Mouse (Mus musculus): ENCODE results near the gene Snu13. TPM values are rescaled to one million over a fixed set of nuclear protein-coding genes. Genes with fewer than 3 reads are reported as not detected.
A peak's percentile ranks its signal among the peaks of the same experiment; 100 is the strongest.

Gene Snu13
- polyA plus RNA-seq, 1 experiment from 2014 or later: 270 TPM

DNA sequence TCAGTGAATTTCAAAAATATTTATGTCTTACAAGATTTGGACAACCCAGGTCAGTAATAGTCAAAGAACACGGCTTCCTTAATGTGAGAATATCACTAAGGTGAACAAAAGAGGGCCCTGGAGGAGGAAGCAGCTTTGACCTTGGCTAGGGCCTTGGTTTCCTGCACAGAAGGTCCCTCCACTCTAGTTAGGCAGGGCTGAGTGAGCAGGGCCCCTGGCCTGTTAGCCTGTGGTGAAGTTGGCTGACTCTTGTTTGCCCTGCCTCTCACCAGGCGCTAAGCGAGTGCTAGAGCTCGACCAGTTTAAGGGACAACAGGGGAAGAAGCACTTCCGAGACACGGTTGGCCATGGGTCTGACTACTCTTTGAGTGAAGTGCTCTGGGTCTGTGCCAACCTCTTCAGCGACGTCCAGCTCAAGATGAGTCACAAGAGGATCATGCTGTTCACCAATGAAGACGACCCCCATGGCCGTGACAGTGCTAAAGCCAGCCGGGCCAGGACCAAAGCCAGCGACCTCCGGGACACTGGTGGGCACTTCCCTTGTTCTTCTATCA, 24.8 kb downstream of the Snu13 start:
- no peak overlapping the region for H3K9ac ChIP-seq
- no peak overlapping the region for H3K4me2 ChIP-seq
- H3K36me3 ChIP-seq (ENCODE audit: poor library complexity, severe bottlenecking): peaks cover 77% of the 10 kb centered on the region
- no peak overlapping the region for H3K4me3 ChIP-seq
- no peaks in the 10 kb centered on the region for H3K9me3 ChIP-seq (replicated peaks)
- 86% methylated on average over 13 of the region's 13 CpGs for WGBS
- no peak overlapping the region for H3K27ac ChIP-seq
- ATAC-seq: no peak
- no peaks in the 10 kb centered on the region for H3K27me3 ChIP-seq
- H3K4me1 ChIP-seq: peaks cover 2% of the 10 kb centered on the region; the same call in 1 of the 2 replicates

DNA sequence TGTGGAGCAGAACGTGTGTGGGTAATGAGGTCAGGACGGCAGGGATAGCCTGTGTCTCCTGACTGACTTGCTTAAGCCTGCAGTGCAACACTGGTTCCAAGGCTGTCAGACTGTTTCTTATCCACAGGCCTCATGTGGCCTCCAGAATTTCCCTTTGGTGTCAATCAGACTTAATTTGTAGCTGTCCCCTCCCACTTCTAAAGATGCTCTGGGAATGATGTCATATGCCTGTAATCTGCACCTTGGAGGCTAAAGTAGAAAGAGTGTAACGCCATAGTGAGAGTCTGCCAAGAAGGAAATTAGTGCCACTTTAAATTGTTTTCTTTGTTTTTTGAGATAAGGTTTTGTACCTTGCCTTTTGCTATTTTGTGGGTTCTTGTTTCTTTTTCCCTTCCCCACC, 28.1 kb downstream of the Snu13 start:
- H3K36me3 ChIP-seq (ENCODE audit: poor library complexity, severe bottlenecking): peaks cover 45% of the 10 kb centered on the region
- no peak overlapping the region for H3K9ac ChIP-seq
- H3K4me2 ChIP-seq: no peak overlapping the region
- H3K9me3 ChIP-seq (replicated peaks): no peaks in the 10 kb centered on the region
- no peak overlapping the region for H3K27ac ChIP-seq
- H3K4me1 ChIP-seq: peaks cover 24% of the 10 kb centered on the region
- 71% methylated on average over 3 of the region's 3 CpGs for WGBS
- H3K27me3 ChIP-seq: no peaks in the 10 kb centered on the region
- H3K4me3 ChIP-seq: no peak overlapping the region
- no peak for ATAC-seq

DNA sequence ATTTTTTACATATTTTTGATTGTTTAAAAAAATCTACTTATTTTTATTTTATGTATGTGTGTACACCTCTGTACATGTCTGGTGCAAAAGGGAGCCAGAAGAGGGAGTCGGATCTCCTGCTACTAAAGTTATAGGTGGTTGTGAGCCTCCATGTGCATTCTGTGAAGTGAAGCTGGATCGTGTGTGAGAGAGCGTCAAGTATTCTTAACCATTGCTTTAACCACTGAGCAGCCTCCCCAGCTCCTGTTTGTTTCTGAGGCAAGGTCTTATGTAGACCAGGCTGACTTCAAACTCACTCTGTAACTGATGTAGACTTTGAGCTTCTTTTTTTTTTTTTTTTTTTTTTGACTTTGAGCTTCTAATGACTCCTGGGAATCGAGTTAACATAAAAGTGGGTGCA, 29.9 kb downstream of the Snu13 start:
- no peak overlapping the region for H3K4me3 ChIP-seq
- H3K4me2 ChIP-seq: peak overlapping the region; percentile 27; the same call in 1 of the 2 replicates
- H3K36me3 ChIP-seq (ENCODE audit: poor library complexity, severe bottlenecking): peaks cover 27% of the 10 kb centered on the region
- ATAC-seq: no peak
- H3K27ac ChIP-seq: no peak overlapping the region
- no peak overlapping the region for H3K9ac ChIP-seq
- H3K27me3 ChIP-seq: no peaks in the 10 kb centered on the region
- 75% methylated on average over 4 of the region's 4 CpGs for WGBS
- no peaks in the 10 kb centered on the region for H3K9me3 ChIP-seq (replicated peaks)
- H3K4me1 ChIP-seq: peaks cover 29% of the 10 kb centered on the region

DNA sequence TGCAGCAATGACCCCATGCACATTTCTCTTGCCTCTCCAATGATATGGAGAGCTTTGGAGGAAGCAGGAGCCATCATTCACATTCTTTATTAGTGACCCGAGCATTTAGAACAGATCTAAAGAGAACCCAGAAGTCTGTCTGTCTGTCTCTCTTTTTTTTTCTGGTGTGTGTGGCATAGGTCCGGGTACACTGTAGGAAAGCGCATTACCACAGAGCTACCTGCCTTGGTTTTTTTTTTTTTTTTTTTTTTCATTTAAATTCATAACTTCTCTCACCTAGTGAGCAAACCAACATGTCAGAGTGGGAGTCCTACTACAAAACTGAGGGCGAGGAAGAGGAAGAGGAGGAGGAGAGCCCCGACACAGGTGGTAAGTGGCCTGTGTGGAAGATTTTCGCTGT, 30.6 kb downstream of the Snu13 start:
- H3K27ac ChIP-seq: peak overlapping the region; percentile 64
- H3K27me3 ChIP-seq: no peaks in the 10 kb centered on the region
- peaks cover 29% of the 10 kb centered on the region for H3K4me1 ChIP-seq
- ATAC-seq: no peak
- peak overlapping the region; percentile 97 for H3K4me2 ChIP-seq
- peak overlapping the region; percentile 92 for H3K9ac ChIP-seq
- peak overlapping the region; percentile 89 for H3K4me3 ChIP-seq
- no peaks in the 10 kb centered on the region for H3K9me3 ChIP-seq (replicated peaks)
- 16% methylated on average over 6 of the region's 6 CpGs for WGBS
- peaks cover 24% of the 10 kb centered on the region for H3K36me3 ChIP-seq (ENCODE audit: poor library complexity, severe bottlenecking)

DNA sequence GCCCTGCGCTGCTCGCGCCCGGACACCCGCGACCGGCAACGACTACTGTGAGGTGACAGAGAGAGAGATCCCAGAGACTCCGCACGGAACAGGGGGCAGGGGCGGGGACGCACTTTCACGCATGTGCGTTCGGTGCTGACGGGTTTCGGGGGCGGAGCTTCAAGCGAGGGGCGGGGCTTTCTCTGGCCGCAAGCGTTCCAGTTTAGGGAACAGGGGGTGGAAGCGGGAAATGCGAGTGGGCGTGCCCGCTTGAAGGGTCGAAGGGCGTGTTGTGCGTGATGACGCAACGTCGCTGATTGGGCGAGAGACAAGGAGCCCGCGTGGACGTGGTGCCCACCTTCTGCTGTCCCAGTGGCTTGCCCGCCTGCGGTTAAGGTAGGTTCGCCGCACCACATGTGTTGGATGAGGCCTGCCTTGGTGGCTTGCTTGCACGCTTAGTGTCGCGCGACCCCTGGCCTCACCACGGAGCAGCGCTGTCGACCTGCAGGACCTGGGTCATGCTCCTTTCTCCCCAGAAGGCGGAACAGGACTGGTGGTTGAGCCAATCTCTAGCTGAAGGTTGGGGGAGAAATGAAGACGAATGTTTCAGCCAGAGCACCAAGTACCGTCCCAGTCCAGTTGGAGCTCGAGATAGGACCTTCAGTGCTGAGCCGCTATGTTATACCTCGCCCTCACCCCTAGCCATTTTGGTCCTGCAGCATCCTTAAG, 31.1 kb downstream of the Snu13 start:
- peak overlapping the region; percentile 92 for H3K9ac ChIP-seq
- peak; percentile 97 for ATAC-seq

DNA sequence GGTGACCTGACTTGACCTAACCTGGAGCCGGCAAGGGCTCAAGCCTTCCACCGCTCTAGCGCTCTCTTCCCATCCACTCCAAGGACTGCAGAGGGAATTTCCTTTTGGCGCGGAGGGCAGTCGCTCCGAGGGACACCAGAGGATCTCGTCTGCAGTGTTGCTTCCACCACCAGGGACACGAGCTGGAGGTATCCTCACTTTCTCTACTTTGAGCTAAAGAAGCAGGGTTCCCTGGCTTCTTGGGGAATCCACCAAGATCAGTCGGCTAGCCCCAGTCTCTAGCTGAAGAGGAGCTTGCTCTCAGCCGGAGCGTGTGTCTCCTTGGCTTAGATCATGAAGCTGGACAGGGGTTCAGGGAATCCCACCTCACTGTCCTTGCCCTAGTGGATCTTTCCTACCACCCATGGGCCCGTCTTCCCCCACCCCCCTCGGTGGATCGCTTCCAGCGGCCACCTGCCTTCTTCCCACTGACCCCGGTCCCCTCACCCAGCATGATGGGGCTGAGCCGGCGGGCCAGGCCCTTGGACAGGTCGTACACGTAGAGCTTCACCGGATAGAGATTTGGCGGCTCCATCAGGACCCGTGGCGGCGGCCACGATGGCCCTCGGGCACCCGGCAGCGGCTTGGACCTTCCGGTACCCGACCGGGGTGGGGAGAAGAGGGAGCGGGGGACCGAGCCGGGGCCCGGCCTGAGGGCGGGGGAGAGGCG, 31.9 kb downstream of the Snu13 start:
- Histone ChIP-seq H3K36me3 (ENCODE audit: poor library complexity, severe bottlenecking) (peaks cover 19% of the 10 kb centered on the region), H3K27me3 (no peaks in the 10 kb centered on the region), H3K9ac (peak overlapping the region; percentile 92), H3K9me3 (replicated peaks) (no peaks in the 10 kb centered on the region), H3K4me1 (peaks cover 29% of the 10 kb centered on the region), H3K4me2 (peak overlapping the region; percentile 97), H3K4me3 (peak overlapping the region; percentile 89), H3K27ac (peak overlapping the region; percentile 77)
- under 1% methylated on average over 39 of the region's 39 CpGs for WGBS
- ATAC-seq: peak; percentile 42; the same call in 1 of the 2 replicates

More for the DNA sequence above, 31.1 kb downstream of the Snu13 start:
- Histone ChIP-seq H3K27ac (peak overlapping the region; percentile 77), H3K9me3 (replicated peaks) (no peaks in the 10 kb centered on the region), H3K4me3 (peak overlapping the region; percentile 89), H3K36me3 (ENCODE audit: poor library complexity, severe bottlenecking) (peaks cover 19% of the 10 kb centered on the region), H3K4me2 (peak overlapping the region; percentile 97), H3K27me3 (no peaks in the 10 kb centered on the region), H3K4me1 (peaks cover 29% of the 10 kb centered on the region)
- WGBS: 0% methylated on average over 53 of the region's 53 CpGs

DNA sequence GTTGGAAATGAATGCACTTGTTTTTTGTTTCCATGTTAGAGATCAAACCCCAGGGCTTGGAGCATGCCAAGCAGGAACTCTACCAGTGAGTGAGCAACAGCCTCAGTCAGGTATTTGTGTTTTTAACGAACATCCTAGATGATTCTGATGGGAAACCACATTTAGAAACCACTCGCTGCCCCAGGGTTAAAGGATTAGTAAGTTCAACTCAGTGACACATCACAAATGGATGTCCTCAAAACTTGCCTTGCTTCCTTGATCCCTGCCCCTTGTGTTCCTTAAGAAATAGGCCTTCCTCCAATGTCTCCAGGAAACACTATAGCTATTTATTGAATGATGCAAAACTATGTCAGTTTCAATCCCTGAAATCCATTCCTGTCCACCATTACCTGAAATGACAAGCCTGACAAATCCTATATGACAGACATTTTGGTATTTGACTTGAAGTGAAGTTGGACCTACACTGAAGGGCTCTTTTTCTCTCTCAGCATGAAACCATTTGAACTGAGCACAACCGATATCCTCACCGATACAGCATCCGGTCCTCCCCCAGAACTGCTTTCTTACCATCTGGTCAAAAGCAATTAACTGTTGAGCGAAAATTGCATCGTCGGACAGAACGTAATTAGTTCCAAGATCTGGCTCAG, 32.5 kb downstream of the Snu13 start:
- Histone ChIP-seq H3K9ac (peak overlapping the region; percentile 92), H3K27ac (0 out of 2 replicates have a peak overlapping the region, but pooled peaks have one; percentile 77), H3K4me3 (peak overlapping the region; percentile 89), H3K4me2 (peak overlapping the region; percentile 97), H3K4me1 (peaks cover 29% of the 10 kb centered on the region), H3K27me3 (no peaks in the 10 kb centered on the region), H3K9me3 (replicated peaks) (no peaks in the 10 kb centered on the region), H3K36me3 (ENCODE audit: poor library complexity, severe bottlenecking) (peaks cover 13% of the 10 kb centered on the region)
- no peak for ATAC-seq
- WGBS: 14% methylated on average over 9 of the region's 9 CpGs

DNA sequence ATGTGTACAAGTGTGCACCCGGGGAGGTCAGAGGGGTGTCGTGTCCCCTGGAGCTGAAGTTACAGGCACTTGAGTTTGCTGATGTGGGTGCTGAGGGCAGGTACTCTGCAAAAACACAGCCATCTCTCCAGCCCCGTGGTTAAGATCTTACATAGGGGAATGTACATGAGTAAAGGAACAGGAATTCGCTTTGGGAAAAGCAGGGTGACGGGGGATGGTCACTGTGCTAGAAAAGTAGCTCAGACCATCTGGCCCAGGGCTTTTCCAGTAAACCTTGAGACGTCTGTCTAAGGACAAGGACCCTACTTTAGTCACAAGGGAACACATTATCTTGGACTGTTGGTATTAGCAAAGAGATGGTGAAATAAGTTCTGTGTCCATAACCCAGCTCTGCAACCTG, 35.5 kb downstream of the Snu13 start:
- H3K9ac ChIP-seq: no peak overlapping the region
- no peak overlapping the region for H3K4me3 ChIP-seq
- H3K4me2 ChIP-seq: no peak overlapping the region
- 0 out of 2 replicates have a peak, but pooled peaks cover 8% of the 10 kb centered on the region for H3K36me3 ChIP-seq (ENCODE audit: poor library complexity, severe bottlenecking)
- peaks cover 22% of the 10 kb centered on the region for H3K4me1 ChIP-seq
- H3K27me3 ChIP-seq: no peaks in the 10 kb centered on the region
- no peaks in the 10 kb centered on the region for H3K9me3 ChIP-seq (replicated peaks)
- no peak for ATAC-seq
- H3K27ac ChIP-seq: no peak overlapping the region
- 90% methylated on average over 6 of the region's 6 CpGs for WGBS

DNA sequence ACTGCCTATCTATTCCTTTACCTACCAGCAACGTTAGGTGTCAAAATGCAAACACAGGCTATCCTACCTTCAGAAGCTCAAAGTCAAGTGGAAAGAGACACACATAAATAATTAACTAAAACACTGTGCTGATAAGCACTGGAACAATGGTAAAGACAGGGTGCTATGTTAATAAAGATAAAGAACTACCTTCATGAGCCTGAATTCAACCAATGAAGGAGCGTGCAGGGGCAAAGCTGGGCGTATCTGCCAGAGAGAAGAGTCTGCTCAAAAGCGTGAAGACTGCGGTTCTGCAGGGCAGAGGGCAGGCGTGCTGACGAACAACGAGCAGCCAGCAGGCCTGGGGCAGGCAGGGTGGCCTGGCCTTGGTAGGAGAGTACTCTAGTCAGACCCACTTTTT, 43.1 kb downstream of the Snu13 start:
- Histone ChIP-seq H3K27ac (no peak overlapping the region), H3K36me3 (ENCODE audit: poor library complexity, severe bottlenecking) (peaks cover 44% of the 10 kb centered on the region), H3K9ac (no peak overlapping the region), H3K4me1 (no peaks in the 10 kb centered on the region), H3K9me3 (replicated peaks) (no peaks in the 10 kb centered on the region), H3K4me3 (no peak overlapping the region), H3K27me3 (no peaks in the 10 kb centered on the region), H3K4me2 (no peak overlapping the region)
- no peak for ATAC-seq
- 91% methylated on average over 8 of the region's 8 CpGs for WGBS

DNA sequence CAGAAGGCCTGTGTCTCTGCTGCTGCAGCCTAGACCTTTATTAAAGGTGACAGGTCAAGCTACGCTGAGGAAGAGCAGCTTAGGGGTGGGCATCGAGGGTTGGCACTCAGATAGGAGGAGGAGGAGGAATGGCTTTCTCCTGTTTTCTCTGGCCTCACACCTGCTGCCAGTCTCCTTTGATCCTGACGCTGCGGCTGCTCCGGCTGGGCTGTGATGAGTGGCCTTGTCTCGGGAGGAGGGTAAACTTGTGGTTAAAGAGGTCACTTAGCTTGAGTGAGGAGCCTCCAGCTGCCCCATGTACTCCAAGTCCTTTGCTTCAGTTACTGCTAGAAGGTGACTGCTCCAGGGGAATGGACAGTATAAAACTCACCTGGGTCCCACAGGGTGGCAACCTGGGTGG, 53.4 kb downstream of the Snu13 start:
- H3K27me3 ChIP-seq: no peaks in the 10 kb centered on the region
- H3K36me3 ChIP-seq (ENCODE audit: poor library complexity, severe bottlenecking): peaks cover 72% of the 10 kb centered on the region
- WGBS: 88% methylated on average over 6 of the region's 6 CpGs
- H3K4me2 ChIP-seq: no peak overlapping the region
- H3K27ac ChIP-seq: no peak overlapping the region
- H3K4me3 ChIP-seq: no peak overlapping the region
- no peak overlapping the region for H3K9ac ChIP-seq
- ATAC-seq: no peak
- no peaks in the 10 kb centered on the region for H3K9me3 ChIP-seq (replicated peaks)
- H3K4me1 ChIP-seq: peaks cover 7% of the 10 kb centered on the region; the same call in 1 of the 2 replicates

DNA sequence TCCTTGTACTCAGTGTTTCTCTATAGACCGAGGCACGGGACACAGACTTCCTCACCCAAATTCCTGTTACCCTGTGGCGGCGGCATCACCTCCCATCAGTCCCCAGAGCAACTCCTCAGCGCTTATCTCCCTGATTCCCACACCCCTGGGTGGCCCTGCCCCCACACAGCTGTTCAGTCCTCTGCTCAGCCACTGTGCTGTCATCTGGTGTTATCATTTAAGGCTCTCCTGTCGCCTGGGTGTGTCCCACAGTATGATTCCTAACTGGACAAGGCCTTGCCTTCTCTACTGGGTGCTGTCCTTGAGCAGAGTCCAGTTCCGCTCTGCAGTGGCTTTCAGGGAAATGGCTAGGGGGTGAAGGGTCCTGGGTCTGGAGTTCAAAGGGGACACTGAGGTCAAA, 56.8 kb downstream of the Snu13 start:
- 65% methylated on average over 7 of the region's 7 CpGs for WGBS
- no peaks in the 10 kb centered on the region for H3K27me3 ChIP-seq
- no peak overlapping the region for H3K9ac ChIP-seq
- H3K9me3 ChIP-seq (replicated peaks): no peaks in the 10 kb centered on the region
- H3K4me1 ChIP-seq: peaks cover 13% of the 10 kb centered on the region
- H3K4me2 ChIP-seq: no peak overlapping the region
- peaks cover 37% of the 10 kb centered on the region for H3K36me3 ChIP-seq (ENCODE audit: poor library complexity, severe bottlenecking)
- H3K27ac ChIP-seq: no peak overlapping the region
- no peak overlapping the region for H3K4me3 ChIP-seq
- ATAC-seq: no peak

Measured in forebrain, embryonic 13.5 days (tissue).